Mouse (Mus musculus): ENCODE measurements around the gene Selenoo. TPM values are rescaled to one million over a fixed set of nuclear protein-coding genes. Genes with fewer than 3 reads are reported as not detected.

Gene Selenoo
- polyA plus RNA-seq, 1 experiment: 27.7 TPM

DNA sequence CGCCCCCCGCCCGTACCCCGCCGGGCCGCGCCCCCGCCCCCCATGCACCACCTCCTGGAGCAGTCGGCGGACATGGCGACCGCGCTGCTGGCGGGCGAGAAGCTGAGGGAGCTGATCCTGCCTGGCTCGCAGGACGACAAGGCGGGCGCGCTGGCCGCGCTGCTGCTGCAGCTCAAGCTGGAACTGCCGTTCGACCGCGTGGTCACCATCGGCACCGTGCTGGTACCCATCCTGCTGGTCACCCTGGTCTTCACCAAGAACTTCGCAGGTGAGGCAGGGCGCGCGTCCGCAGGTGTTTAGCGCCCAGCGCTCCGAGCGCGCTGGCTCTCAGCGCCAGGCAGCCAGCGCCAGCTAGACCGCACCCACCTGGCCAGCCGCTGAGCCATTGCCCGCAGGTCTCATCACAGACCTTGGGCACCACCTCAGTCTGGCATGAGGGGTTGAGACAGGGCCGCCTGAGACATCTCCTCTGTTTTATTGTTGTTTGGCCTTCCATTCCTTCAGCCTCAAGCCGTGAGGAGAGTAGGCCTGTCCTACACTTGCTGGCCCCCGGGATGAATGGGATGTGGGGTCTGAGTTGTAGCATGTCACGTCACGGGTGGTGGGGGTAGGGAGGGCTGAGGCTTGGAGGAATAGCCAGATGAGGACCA lies 28.7 kb upstream of the Selenoo start:
- 6% methylated on average over 40 of the region's 48 CpGs for WGBS
- Histone ChIP-seq H3K27me3 (ENCODE audit: control insufficient read depth, insufficient read depth, low read length) (peaks cover 17% of the 10 kb centered on the region), H3K4me3 (ENCODE audit: extremely low read depth, insufficient read depth, insufficient read length) (no peak overlapping the region), H3K36me3 (ENCODE audit: control insufficient read depth, insufficient read depth, low read length) (no peaks in the 10 kb centered on the region), H3K4me1 (ENCODE audit: control insufficient read depth, insufficient read depth, insufficient read length) (peaks cover 3% of the 10 kb centered on the region), H3K27ac (ENCODE audit: insufficient read depth, low read length) (no peak overlapping the region)
- DNase-seq (ENCODE audit: low read depth in 1 of 2, low spot score in 2 of 2): no peak
- TF ChIP-seq POLR2A (IDR thresholded peaks at IDR 0.05; ENCODE audit: low read depth, low read length) (no peak), CTCF (IDR thresholded peaks at IDR 0.05; ENCODE audit: extremely low read depth, insufficient read depth, insufficient read length, insufficient replicate concordance) (no peak)

DNA sequence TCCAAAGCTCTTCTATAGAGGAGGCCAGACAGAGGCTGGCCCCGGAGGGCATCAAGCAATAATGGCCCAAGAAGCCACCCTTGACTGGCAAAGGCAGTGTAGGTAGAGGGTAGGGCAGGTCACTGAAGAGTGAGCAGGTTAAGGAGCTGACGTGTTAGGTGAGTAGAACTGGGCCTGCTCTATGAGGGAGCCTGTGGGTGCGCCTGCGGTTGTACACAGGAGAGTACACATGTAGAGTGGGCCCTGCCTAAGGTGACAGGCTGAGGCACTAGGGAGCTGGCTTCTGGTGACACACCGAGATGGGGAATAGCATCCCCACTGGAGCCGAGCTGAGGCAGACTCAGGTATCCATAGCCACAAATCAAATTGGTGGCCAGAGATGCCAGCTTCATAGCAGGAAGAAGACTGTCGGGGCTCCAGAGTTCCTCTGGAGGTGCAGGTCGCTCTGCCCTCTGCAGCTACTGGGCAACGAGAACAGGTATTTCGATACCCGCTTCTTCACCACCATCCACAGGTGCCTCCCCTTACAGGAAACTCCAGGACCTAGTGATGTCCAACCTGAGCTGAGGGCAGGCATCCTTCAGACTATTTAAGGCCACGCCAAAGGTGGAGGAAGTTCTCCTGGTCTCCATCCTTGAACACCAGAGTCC lies 27.9 kb upstream of the Selenoo start:
- Histone ChIP-seq H3K27me3 (ENCODE audit: control insufficient read depth, insufficient read depth, low read length) (peaks cover 17% of the 10 kb centered on the region), H3K4me3 (ENCODE audit: extremely low read depth, insufficient read depth, insufficient read length) (no peak overlapping the region), H3K27ac (ENCODE audit: insufficient read depth, low read length) (no peak overlapping the region), H3K4me1 (ENCODE audit: control insufficient read depth, insufficient read depth, insufficient read length) (peaks cover 3% of the 10 kb centered on the region), H3K36me3 (ENCODE audit: control insufficient read depth, insufficient read depth, low read length) (no peaks in the 10 kb centered on the region)
- DNase-seq (ENCODE audit: low read depth in 1 of 2, low spot score in 2 of 2): no peak
- WGBS: 88% methylated on average over 12 of the region's 12 CpGs
- TF ChIP-seq CTCF (IDR thresholded peaks at IDR 0.05; ENCODE audit: extremely low read depth, insufficient read depth, insufficient read length, insufficient replicate concordance) (no peak), POLR2A (IDR thresholded peaks at IDR 0.05; ENCODE audit: low read depth, low read length) (no peak)

DNA sequence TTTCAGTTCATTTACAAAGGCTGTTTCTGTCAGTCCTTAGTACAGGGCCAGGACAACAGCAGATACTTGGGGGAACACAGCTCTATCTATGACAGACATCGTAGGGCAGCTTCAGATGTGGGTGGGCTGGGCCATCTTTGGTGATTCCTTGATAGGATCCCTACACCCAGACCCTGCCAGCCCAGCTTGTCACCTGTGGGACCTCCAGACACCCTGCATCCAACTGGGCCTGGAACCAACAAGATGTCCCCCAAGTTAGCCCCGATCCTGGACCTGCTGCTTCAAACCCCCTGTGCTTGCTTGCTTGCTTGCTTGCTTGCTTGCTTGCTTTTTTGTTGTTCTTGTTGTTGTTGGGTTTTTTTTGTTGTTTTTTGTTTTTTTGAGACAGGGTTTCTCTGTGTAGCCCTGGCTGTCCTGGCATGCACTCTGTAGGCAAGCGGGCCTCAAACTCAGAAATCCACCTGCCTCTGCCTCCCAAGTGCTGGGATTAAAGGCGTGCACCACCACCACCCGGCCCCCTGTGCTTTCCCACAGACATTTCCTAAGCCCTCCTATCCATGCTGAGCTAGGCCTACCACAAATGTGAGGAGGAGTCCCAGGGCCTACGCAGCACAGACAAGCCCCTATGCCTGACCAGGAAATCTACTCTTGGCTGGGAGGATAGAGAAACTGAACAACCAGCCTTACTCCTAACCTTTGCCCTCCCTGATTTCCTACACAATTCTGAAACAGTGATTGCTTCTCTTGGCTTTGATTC lies 26.9 kb upstream of the Selenoo start:
- Histone ChIP-seq H3K4me3 (ENCODE audit: extremely low read depth, insufficient read depth, insufficient read length) (no peak overlapping the region), H3K36me3 (ENCODE audit: control insufficient read depth, insufficient read depth, low read length) (no peaks in the 10 kb centered on the region), H3K27ac (ENCODE audit: insufficient read depth, low read length) (no peak overlapping the region), H3K4me1 (ENCODE audit: control insufficient read depth, insufficient read depth, insufficient read length) (peaks cover 3% of the 10 kb centered on the region), H3K27me3 (ENCODE audit: control insufficient read depth, insufficient read depth, low read length) (peaks cover 17% of the 10 kb centered on the region)
- no peak for DNase-seq (ENCODE audit: low read depth in 1 of 2, low spot score in 2 of 2)
- 87% methylated on average over 6 of the region's 6 CpGs for WGBS
- TF ChIP-seq POLR2A (IDR thresholded peaks at IDR 0.05; ENCODE audit: low read depth, low read length) (no peak), CTCF (IDR thresholded peaks at IDR 0.05; ENCODE audit: extremely low read depth, insufficient read depth, insufficient read length, insufficient replicate concordance) (no peak)

DNA sequence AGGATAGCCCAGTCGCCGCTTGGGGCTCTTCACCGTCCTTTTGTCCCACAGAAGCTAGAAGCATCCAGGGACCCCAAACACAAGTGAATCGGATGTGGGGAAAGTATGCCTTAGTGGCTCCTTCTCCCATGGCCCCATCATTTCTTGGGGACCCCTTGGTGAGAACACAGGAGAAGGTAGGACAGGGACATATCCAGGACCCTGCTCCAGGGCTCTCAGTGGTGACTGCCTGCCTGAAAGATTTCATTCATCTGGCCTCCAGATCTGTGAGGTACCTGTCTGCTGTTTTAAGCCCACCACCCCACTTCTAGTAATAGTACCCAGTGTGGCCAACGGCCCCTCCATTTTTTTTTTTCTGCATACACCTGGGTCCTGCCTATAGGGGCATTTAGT lies 26.4 kb upstream of the Selenoo start:
- Histone ChIP-seq H3K4me3 (ENCODE audit: extremely low read depth, insufficient read depth, insufficient read length) (no peak overlapping the region), H3K27me3 (ENCODE audit: control insufficient read depth, insufficient read depth, low read length) (peaks cover 20% of the 10 kb centered on the region), H3K4me1 (ENCODE audit: control insufficient read depth, insufficient read depth, insufficient read length) (peaks cover 3% of the 10 kb centered on the region), H3K36me3 (ENCODE audit: control insufficient read depth, insufficient read depth, low read length) (no peaks in the 10 kb centered on the region), H3K27ac (ENCODE audit: insufficient read depth, low read length) (no peak overlapping the region)
- 90% methylated on average over 5 of the region's 5 CpGs for whole genome bisulfite sequencing
- no peak for TF ChIP-seq POLR2A (IDR thresholded peaks at IDR 0.05; ENCODE audit: low read depth, low read length)
- no peak for DNase-seq (ENCODE audit: low read depth in 1 of 2, low spot score in 2 of 2)

DNA sequence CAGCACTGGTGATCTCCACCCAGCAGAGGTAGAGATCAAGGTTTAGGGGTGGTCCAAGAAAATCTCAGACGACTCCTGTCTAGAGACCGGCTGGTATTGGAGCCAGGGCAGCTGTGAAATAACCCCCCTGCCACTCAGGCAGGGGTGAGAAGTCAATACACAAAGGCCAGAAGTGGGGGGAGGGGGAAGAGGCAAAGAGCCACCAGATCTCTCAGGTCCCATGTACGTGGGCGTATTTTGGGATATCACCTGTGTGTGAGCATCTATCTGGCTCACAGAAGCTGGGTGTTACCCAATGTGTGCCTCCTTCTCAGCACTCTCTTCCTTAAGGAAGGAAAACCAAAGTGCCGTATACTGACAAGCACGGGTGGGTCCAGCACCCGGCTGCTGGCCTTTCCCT lies 25.9 kb upstream of the Selenoo start:
- DNase-seq (ENCODE audit: low read depth in 1 of 2, low spot score in 2 of 2): no peak
- WGBS: 87% methylated on average over 7 of the region's 7 CpGs
- no peak for TF ChIP-seq POLR2A (IDR thresholded peaks at IDR 0.05; ENCODE audit: low read depth, low read length)
- no peak for TF ChIP-seq CTCF (IDR thresholded peaks at IDR 0.05; ENCODE audit: extremely low read depth, insufficient read depth, insufficient read length, insufficient replicate concordance)
- peaks cover 3% of the 10 kb centered on the region for H3K4me1 ChIP-seq (ENCODE audit: control insufficient read depth, insufficient read depth, insufficient read length)
- H3K27ac ChIP-seq (ENCODE audit: insufficient read depth, low read length): no peak overlapping the region
- no peaks in the 10 kb centered on the region for H3K36me3 ChIP-seq (ENCODE audit: control insufficient read depth, insufficient read depth, low read length)
- H3K27me3 ChIP-seq (ENCODE audit: control insufficient read depth, insufficient read depth, low read length): peaks cover 20% of the 10 kb centered on the region
- no peak overlapping the region for H3K4me3 ChIP-seq (ENCODE audit: extremely low read depth, insufficient read depth, insufficient read length)

DNA sequence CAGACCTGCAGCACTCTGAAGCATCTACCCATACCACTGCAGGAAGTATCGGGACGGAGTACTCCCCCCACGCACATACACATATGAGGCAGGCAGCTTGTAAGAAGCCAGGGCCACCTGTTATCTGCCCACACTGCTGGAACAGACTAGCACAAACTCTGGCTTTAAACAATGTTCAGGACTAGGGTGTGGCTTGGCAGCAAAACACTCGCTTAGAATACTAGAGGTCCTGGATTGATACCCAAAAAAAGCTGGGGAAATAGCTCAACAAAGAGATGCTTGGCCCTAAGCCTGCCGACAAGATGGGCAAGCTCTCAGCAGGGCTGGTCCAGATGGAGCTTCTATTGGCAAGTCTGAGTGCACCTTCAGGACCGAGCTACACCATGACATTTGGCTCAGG lies 25.3 kb upstream of the Selenoo start:
- TF ChIP-seq POLR2A (IDR thresholded peaks at IDR 0.05; ENCODE audit: low read depth, low read length): no peak
- no peak for TF ChIP-seq CTCF (IDR thresholded peaks at IDR 0.05; ENCODE audit: extremely low read depth, insufficient read depth, insufficient read length, insufficient replicate concordance)
- Histone ChIP-seq H3K27me3 (ENCODE audit: control insufficient read depth, insufficient read depth, low read length) (peaks cover 18% of the 10 kb centered on the region), H3K4me1 (ENCODE audit: control insufficient read depth, insufficient read depth, insufficient read length) (peaks cover 3% of the 10 kb centered on the region), H3K4me3 (ENCODE audit: extremely low read depth, insufficient read depth, insufficient read length) (no peak overlapping the region), H3K36me3 (ENCODE audit: control insufficient read depth, insufficient read depth, low read length) (no peaks in the 10 kb centered on the region), H3K27ac (ENCODE audit: insufficient read depth, low read length) (no peak overlapping the region)
- no peak for DNase-seq (ENCODE audit: low read depth in 1 of 2, low spot score in 2 of 2)
- 72% methylated on average over 6 of the region's 6 CpGs for WGBS

DNA sequence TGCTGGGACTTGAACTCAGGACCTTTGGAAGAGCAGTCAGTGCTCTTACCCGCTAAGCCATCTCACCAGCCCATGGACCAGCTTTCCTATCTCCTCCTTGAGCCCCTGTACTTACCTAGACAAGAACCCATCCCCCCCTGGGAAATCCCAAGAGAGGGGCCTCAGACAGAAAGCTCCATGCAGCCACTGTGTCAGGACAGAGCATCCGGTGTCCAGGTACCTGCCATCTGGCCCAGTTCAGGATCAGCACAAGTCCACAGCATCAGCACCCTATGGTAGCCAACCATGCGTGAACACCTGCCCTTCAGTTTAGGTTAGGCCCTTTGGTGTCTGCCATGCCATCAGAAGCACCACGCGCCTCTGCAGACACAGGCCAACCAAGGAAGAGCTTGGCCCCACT lies 24.0 kb upstream of the Selenoo start:
- peaks cover 9% of the 10 kb centered on the region for H3K27me3 ChIP-seq (ENCODE audit: control insufficient read depth, insufficient read depth, low read length)
- no peak for TF ChIP-seq CTCF (IDR thresholded peaks at IDR 0.05; ENCODE audit: extremely low read depth, insufficient read depth, insufficient read length, insufficient replicate concordance)
- TF ChIP-seq POLR2A (IDR thresholded peaks at IDR 0.05; ENCODE audit: low read depth, low read length): no peak
- WGBS: 91% methylated on average over 5 of the region's 5 CpGs

More for the DNA sequence above, 24.0 kb upstream of the Selenoo start:
- Histone ChIP-seq H3K4me1 (ENCODE audit: control insufficient read depth, insufficient read depth, insufficient read length) (peaks cover 3% of the 10 kb centered on the region), H3K4me3 (ENCODE audit: extremely low read depth, insufficient read depth, insufficient read length) (no peak overlapping the region), H3K27ac (ENCODE audit: insufficient read depth, low read length) (no peak overlapping the region), H3K36me3 (ENCODE audit: control insufficient read depth, insufficient read depth, low read length) (no peaks in the 10 kb centered on the region)
- DNase-seq (ENCODE audit: low read depth in 1 of 2, low spot score in 2 of 2): no peak

All from spleen, adult 2 months (tissue).